ENCODE assay signal across 20 mouse cellular contexts in the genomic region with DNA sequence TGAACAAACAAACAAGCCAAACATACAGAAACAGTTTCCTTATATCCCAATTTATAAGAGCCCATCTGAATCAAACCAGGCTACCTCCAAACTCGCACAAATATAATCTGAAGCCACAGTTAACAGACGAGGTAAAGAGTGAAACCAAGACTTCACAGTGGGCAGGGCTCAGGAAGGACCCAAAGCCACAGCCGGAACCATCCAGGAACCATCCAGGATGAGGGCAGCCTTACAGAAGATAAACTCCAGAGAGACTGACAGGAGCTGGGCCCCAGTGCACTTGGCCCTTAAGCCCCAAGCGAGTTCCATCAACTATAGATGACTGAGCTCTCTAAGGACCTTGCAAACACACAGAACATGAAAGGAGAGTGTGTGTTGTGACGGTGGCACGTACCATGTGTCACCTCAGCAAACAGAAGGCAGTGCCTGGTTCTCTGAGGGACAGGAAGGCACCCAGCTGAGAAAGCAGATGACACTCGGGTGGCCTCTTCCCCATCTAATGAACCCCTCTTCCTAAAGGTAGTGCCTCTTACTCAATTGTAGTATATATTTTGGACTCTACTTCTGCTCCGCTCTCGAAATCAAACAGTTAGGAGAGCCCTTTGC. TPM values are rescaled to one million over a fixed set of nuclear protein-coding genes. Genes with fewer than 3 reads are reported as not detected.
DNase-seq lines count a peak whose midpoint lies in the region; ATAC-seq and TF ChIP-seq lines count a peak whose summit lies in the region.
"Had no signal": no experiment of that assay in that cellular context is flagged by ENCODE, and none has a peak within 500 bp of the region (broad histone marks: within the 10 kb centered on the region; RNA-seq: fewer than 3 reads in every experiment).

No protein-coding gene starts in this region.

- H3K4me1 ChIP-seq in bone marrow, adult 2 months (ENCODE audit: control insufficient read depth, insufficient read depth, low read length), result peaks cover 5% of the 10 kb centered on the region
- H3K4me1 ChIP-seq in cerebellum, adult 2 months (ENCODE audit: control insufficient read depth, insufficient read depth, low read length), result peaks cover 21% of the 10 kb centered on the region
- H3K4me1 ChIP-seq in heart, embryonic 10.5 days, result peaks cover 8% of the 10 kb centered on the region; the same call in 1 of the 2 replicates
- H3K4me1 ChIP-seq in neural tube, embryonic 15.5 days, result no peaks in the 10 kb centered on the region
- H3K4me1 ChIP-seq: embryonic facial prominence, embryonic 13.5 days; limb, embryonic 13.5 days; lung, embryonic 15.5 days had no signal

- peak overlapping the region; percentile 30 for H3K27ac ChIP-seq in bone marrow, adult 2 months (ENCODE audit: control insufficient read depth, insufficient read depth, low read depth, low read length, poor library complexity)
- peak overlapping the region; percentile 26 for H3K27ac ChIP-seq in cerebellum, adult 2 months (ENCODE audit: insufficient read depth, low read length)
- H3K27ac ChIP-seq in heart, embryonic 10.5 days, result no peak overlapping the region
- H3K27ac ChIP-seq in neural tube, embryonic 15.5 days (replicated peaks), result no peak overlapping the region
- H3K27ac ChIP-seq: embryonic facial prominence, embryonic 13.5 days; hindbrain, embryonic 14.5 days; intestine, embryonic 15.5 days; limb, embryonic 13.5 days; liver, embryonic 14.5 days; lung, embryonic 15.5 days had no signal

- H3K9me3 ChIP-seq in heart, embryonic 10.5 days, result no peaks in the 10 kb centered on the region
- no peaks in the 10 kb centered on the region for H3K9me3 ChIP-seq in neural tube, embryonic 15.5 days (replicated peaks)
- H3K9me3 ChIP-seq: embryonic facial prominence, embryonic 13.5 days; intestine, embryonic 15.5 days; limb, embryonic 13.5 days; lung, embryonic 15.5 days had no signal

- H3K27me3 ChIP-seq in cerebellum, adult 2 months (ENCODE audit: control insufficient read depth, insufficient read depth, low read length), result no peaks in the 10 kb centered on the region
- H3K27me3 ChIP-seq in heart, embryonic 10.5 days (ENCODE audit: insufficient read depth, poor library complexity, severe bottlenecking), result no peaks in the 10 kb centered on the region
- H3K27me3 ChIP-seq in neural tube, embryonic 15.5 days (replicated peaks), result no peaks in the 10 kb centered on the region
- H3K27me3 ChIP-seq: embryonic facial prominence, embryonic 13.5 days; intestine, embryonic 15.5 days; limb, embryonic 13.5 days; lung, embryonic 15.5 days; Patski had no signal

- peak; percentile 63 to 80 for DNase-seq in cerebellum, adult 2 months
- no peak for DNase-seq in urinary bladder, postnatal 25 days (ENCODE audit: low spot score)
- no peak for DNase-seq in heart, embryonic 10.5 days (ENCODE audit: low spot score)
- DNase-seq: adrenal gland, postnatal 14 days; gastrocnemius, postnatal 14 days; right cerebral cortex, postnatal 25 days had no signal

- no peak overlapping the region for H3K4me2 ChIP-seq in neural tube, embryonic 15.5 days
- H3K4me2 ChIP-seq: embryonic facial prominence, embryonic 13.5 days; hindbrain, embryonic 14.5 days; intestine, embryonic 15.5 days; limb, embryonic 13.5 days; lung, embryonic 15.5 days had no signal

- peak; percentile 95 for ATAC-seq in common myeloid progenitor, adult 5-6 weeks (replicated peaks; ENCODE audit: low read depth, poor library complexity, severe bottlenecking)
- ATAC-seq in megakaryocyte-erythroid progenitor cell, adult 5-6 weeks (replicated peaks; ENCODE audit: low FRiP score, low TSS enrichment, poor library complexity, severe bottlenecking), result peak; percentile 34; the same call in 1 of the 2 replicates
- no peak for ATAC-seq in neural tube, embryonic 15.5 days (ENCODE audit: low FRiP score)
- ATAC-seq: activated CD4-positive, CD25-positive, alpha-beta regulatory T cell, adult 4 months; forebrain, embryonic 14.5 days; intestine, embryonic 15.5 days; midbrain, embryonic 16.5 days; Patski had no signal

- no peak overlapping the region for H3K9ac ChIP-seq in neural tube, embryonic 15.5 days (replicated peaks)
- H3K9ac ChIP-seq: embryonic facial prominence, embryonic 13.5 days; hindbrain, embryonic 14.5 days; intestine, embryonic 15.5 days; limb, embryonic 13.5 days; liver, embryonic 14.5 days; lung, embryonic 15.5 days had no signal

- TF ChIP-seq CTCF in bone marrow, adult 2 months (IDR thresholded peaks at IDR 0.05; ENCODE audit: control insufficient read depth, insufficient read depth, low read length), result no peak
- TF ChIP-seq CTCF in cerebellum, adult 2 months (IDR thresholded peaks at IDR 0.05; ENCODE audit: borderline replicate concordance, insufficient read depth, low read depth, low read length), result no peak

- peaks cover 47% of the 10 kb centered on the region for H3K36me3 ChIP-seq in heart, embryonic 10.5 days
- H3K36me3 ChIP-seq in neural tube, embryonic 15.5 days, result peaks cover 34% of the 10 kb centered on the region

- H3K4me3 ChIP-seq in bone marrow, adult 2 months (replicated peaks; ENCODE audit: control insufficient read depth, low read depth, low read length), result no peak overlapping the region
- H3K4me3 ChIP-seq in cerebellum, adult 2 months (replicated peaks; ENCODE audit: insufficient read depth, low read depth, low read length), result no peak overlapping the region
- H3K4me3 ChIP-seq in heart, embryonic 10.5 days, result no peak overlapping the region
- no peak overlapping the region for H3K4me3 ChIP-seq in neural tube, embryonic 15.5 days (replicated peaks)
- H3K4me3 ChIP-seq: embryonic facial prominence, embryonic 13.5 days; intestine, embryonic 15.5 days; limb, embryonic 13.5 days; lung, embryonic 15.5 days had no signal

- WGBS in bone marrow, adult 2 months, result 20% methylated on average over 9 of the region's 9 CpGs
- 23% methylated on average over 9 of the region's 9 CpGs for WGBS in cerebellum, adult 2 months
- WGBS in heart, embryonic 10.5 days, result 74% methylated on average over 9 of the region's 9 CpGs
- WGBS in neural tube, embryonic 15.5 days, result 89% methylated on average over 9 of the region's 9 CpGs

- no peak for TF ChIP-seq POLR2A in bone marrow, adult 2 months (IDR thresholded peaks at IDR 0.05; ENCODE audit: borderline replicate concordance, control insufficient read depth, low read depth, low read length)
- no peak for TF ChIP-seq POLR2A in cerebellum, adult 2 months (IDR thresholded peaks at IDR 0.05; ENCODE audit: borderline replicate concordance, insufficient read depth, low read length)

RNA-seq across cellular contexts. Expression of a gene that starts 10.0 kb away (rescaled TPM):
- 21.4 and 33.7 TPM in 2 replicates for polyA plus RNA-seq in bone marrow, adult 2 months (2011; ENCODE audit: insufficient read depth, insufficient read length, low replicate concordance, missing spikeins)
- polyA plus RNA-seq in cerebellum, adult 2 months (2012; rRNA removed), result 30.5 and 32.5 TPM in 2 replicates
- total RNA-seq in common myeloid progenitor, adult 5-6 weeks (2017), result 12.4 and 13.8 TPM in 2 replicates
- 15.8 and 30.3 TPM in 2 replicates for total RNA-seq in megakaryocyte-erythroid progenitor cell, adult 5-6 weeks (2014; fragmentation: Nextera tagmentation)
- 10.6 and 11.1 TPM in 2 replicates for total RNA-seq in megakaryocyte-erythroid progenitor cell, adult 5-6 weeks (2017)
- 15.9 and 16.9 TPM in 2 replicates for polyA plus RNA-seq in heart, embryonic 10.5 days (2016; fragmentation: Nextera tagmentation; extraction: Ambion mirVana)
- polyA plus RNA-seq in neural tube, embryonic 15.5 days (2015; fragmentation: Nextera tagmentation; extraction: Ambion mirVana), result 12.9 and 16.3 TPM in 2 replicates

RNA-seq across cellular contexts. Expression of a gene that starts 19.9 kb away (rescaled TPM):
- 4.9 and 5.3 TPM in 2 replicates for polyA plus RNA-seq in bone marrow, adult 2 months (2011; ENCODE audit: insufficient read depth, insufficient read length, low replicate concordance, missing spikeins)
- 68.2 and 76.7 TPM in 2 replicates for polyA plus RNA-seq in cerebellum, adult 2 months (2012; rRNA removed)
- total RNA-seq in common myeloid progenitor, adult 5-6 weeks (2017), result 9.0 and 13.7 TPM in 2 replicates
- 1.7 and 5.8 TPM in 2 replicates for total RNA-seq in megakaryocyte-erythroid progenitor cell, adult 5-6 weeks (2014; fragmentation: Nextera tagmentation)
- total RNA-seq in megakaryocyte-erythroid progenitor cell, adult 5-6 weeks (2017), result 0.52 and 0.99 TPM in 2 replicates
- 17.6 and 19.4 TPM in 2 replicates for polyA plus RNA-seq in heart, embryonic 10.5 days (2016; fragmentation: Nextera tagmentation; extraction: Ambion mirVana)
- polyA plus RNA-seq in neural tube, embryonic 15.5 days (2015; fragmentation: Nextera tagmentation; extraction: Ambion mirVana), result 43.3 and 49.3 TPM in 2 replicates

Comparison
In these comparisons a context has a peak if more than half of its experiments do, and no peak if none do; other contexts are left out.
1. H3K27ac ChIP-seq: peak in bone marrow, adult 2 months (single experiment) and cerebellum, adult 2 months (single experiment); none in heart, embryonic 10.5 days (single experiment) and neural tube, embryonic 15.5 days (single experiment).
2. DNase-seq: peak in cerebellum, adult 2 months (2 of 2); none in urinary bladder, postnatal 25 days (single experiment) and heart, embryonic 10.5 days (single experiment).